Mouse (Mus musculus): ENCODE results near the gene Lage3. TPM values are rescaled to one million over a fixed set of nuclear protein-coding genes. Genes with fewer than 3 reads are reported as not detected.

Lage3 gene
- 58.3 and 62.2 TPM in 2 replicates for polyA plus RNA-seq (2015; fragmentation: Nextera tagmentation; extraction: Ambion mirVana)

- Histone ChIP-seq H3K27me3 (replicated peaks; ENCODE audit: control insufficient read depth, insufficient read depth, low read length) (no peaks in the 10 kb centered on the region), H3K27ac (ENCODE audit: low read depth, low read length) (no peak within 1 kb of the TSS), H3K4me3 (ENCODE audit: low read depth, low read length) (peak within 1 kb of the TSS; percentile 46), H3K4me2 (replicated peaks; ENCODE audit: low read depth) (peak within 1 kb of the TSS; percentile 57), H3K9me3 (ENCODE audit: control insufficient read depth) (no peaks in the 10 kb centered on the region), H3K4me1 (replicated peaks; ENCODE audit: control insufficient read depth, insufficient read depth, low read length) (no peaks in the 10 kb centered on the region), H3K36me3 (ENCODE audit: control insufficient read depth, insufficient read depth) (no peaks in the 10 kb centered on the region), H3K9ac (ENCODE audit: low read depth, low read length) (peak within 1 kb of the TSS; percentile 45; the same call in 1 of the 2 replicates)
- ATAC-seq = no peak
- 17% methylated on average over 11 of the region's 22 CpGs for WGBS
- no peak for TF ChIP-seq CTCF (IDR thresholded peaks at IDR 0.05; ENCODE audit: low read depth)
These were observed at the start of gene Lage3 for GRCm38 (mm10) chrX:74353467-74353770. Gene Lage3 (minus strand): TSS chrX:74353618.

- Histone ChIP-seq H3K27ac (ENCODE audit: low read depth, low read length) (no peak overlapping the region), H3K36me3 (ENCODE audit: control insufficient read depth, insufficient read depth) (no peaks in the 10 kb centered on the region), H3K4me2 (replicated peaks; ENCODE audit: low read depth) (no peak overlapping the region), H3K9ac (ENCODE audit: low read depth, low read length) (no peak overlapping the region), H3K27me3 (replicated peaks; ENCODE audit: control insufficient read depth, insufficient read depth, low read length) (no peaks in the 10 kb centered on the region), H3K9me3 (ENCODE audit: control insufficient read depth) (no peaks in the 10 kb centered on the region), H3K4me3 (ENCODE audit: low read depth, low read length) (no peak overlapping the region), H3K4me1 (replicated peaks; ENCODE audit: control insufficient read depth, insufficient read depth, low read length) (no peaks in the 10 kb centered on the region)
- ATAC-seq = no peak
- TF ChIP-seq CTCF (IDR thresholded peaks at IDR 0.05; ENCODE audit: low read depth) = no peak
- 80% methylated on average over 3 of the region's 3 CpGs for WGBS
These were observed 46.7 kb upstream of the Lage3 start for GRCm38 (mm10) chrX:74400136-74400535.

GRCm38 (mm10) chrX:74392535-74393443 is 39.4 kb upstream of the Lage3 start, which contains the start of the genes Fam3a and Ikbkg:
Gene Fam3a (minus strand): TSS chrX:74393272.
Gene Ikbkg (plus strand): TSS chrX:74393290.
- peak within 1 kb of the TSS; percentile 66 for H3K4me2 ChIP-seq (replicated peaks; ENCODE audit: low read depth)
- H3K9ac ChIP-seq (ENCODE audit: low read depth, low read length) = peak within 1 kb of the TSS; percentile 78
- H3K4me3 ChIP-seq (ENCODE audit: low read depth, low read length) = peak within 1 kb of the TSS; percentile 46
- WGBS = 17% methylated on average over 29 of the region's 30 CpGs
- H3K27ac ChIP-seq (ENCODE audit: low read depth, low read length) = peak within 1 kb of the TSS; percentile 86
- H3K9me3 ChIP-seq (ENCODE audit: control insufficient read depth) = no peaks in the 10 kb centered on the region
- TF ChIP-seq CTCF (IDR thresholded peaks at IDR 0.05; ENCODE audit: low read depth) = peak; percentile 80
- peak; percentile 99 for ATAC-seq
- H3K27me3 ChIP-seq (replicated peaks; ENCODE audit: control insufficient read depth, insufficient read depth, low read length) = no peaks in the 10 kb centered on the region
- H3K36me3 ChIP-seq (ENCODE audit: control insufficient read depth, insufficient read depth) = 0 out of 2 replicates have a peak, but pooled peaks cover 2% of the 10 kb centered on the region
- H3K4me1 ChIP-seq (replicated peaks; ENCODE audit: control insufficient read depth, insufficient read depth, low read length) = no peaks in the 10 kb centered on the region

DNA sequence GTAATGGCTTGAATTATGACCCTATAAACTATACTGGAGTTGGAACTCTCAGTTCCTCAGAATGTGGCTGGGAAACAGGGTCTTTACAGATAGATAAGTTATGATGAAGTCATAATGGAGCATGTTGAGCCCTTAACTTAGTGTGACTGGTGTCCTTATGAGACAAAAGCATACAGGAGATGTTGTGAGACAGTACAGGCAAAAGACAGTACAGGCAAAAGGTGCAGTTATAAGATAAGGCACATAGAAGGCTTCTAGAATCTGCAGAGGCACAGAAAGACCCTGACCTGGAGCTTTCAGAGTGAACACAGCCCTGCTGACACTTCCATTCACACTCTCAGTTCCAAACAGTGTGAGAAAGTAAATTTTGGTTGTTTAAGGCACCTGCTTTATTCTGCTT is 34.7 kb upstream of the Lage3 start:
- no peak for ATAC-seq
- Histone ChIP-seq H3K36me3 (ENCODE audit: control insufficient read depth, insufficient read depth) (0 out of 2 replicates have a peak, but pooled peaks cover 2% of the 10 kb centered on the region), H3K9ac (ENCODE audit: low read depth, low read length) (no peak overlapping the region), H3K4me2 (replicated peaks; ENCODE audit: low read depth) (no peak overlapping the region), H3K9me3 (ENCODE audit: control insufficient read depth) (no peaks in the 10 kb centered on the region), H3K4me1 (replicated peaks; ENCODE audit: control insufficient read depth, insufficient read depth, low read length) (no peaks in the 10 kb centered on the region), H3K27me3 (replicated peaks; ENCODE audit: control insufficient read depth, insufficient read depth, low read length) (no peaks in the 10 kb centered on the region), H3K27ac (ENCODE audit: low read depth, low read length) (no peak overlapping the region), H3K4me3 (ENCODE audit: low read depth, low read length) (no peak overlapping the region)
- no peak for TF ChIP-seq CTCF (IDR thresholded peaks at IDR 0.05; ENCODE audit: low read depth)

DNA sequence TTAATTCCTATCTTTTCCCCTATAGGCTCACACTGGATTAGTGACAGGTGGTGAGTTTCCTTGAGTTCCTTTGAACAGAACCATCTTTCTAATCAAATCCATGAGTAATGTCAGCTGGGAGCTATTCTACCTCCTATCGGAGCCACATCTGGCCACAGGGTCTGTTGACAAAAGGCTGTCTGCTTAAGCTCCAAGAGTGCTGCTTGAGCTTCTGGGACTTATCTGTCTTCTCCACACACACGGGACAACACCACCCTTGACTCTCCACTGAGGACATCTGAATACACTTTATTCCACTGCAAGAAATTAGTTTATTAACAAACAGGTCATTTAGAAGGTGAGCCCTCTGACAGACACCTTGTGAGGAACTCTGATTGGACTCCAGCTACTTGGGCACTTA is 31.0 kb upstream of the Lage3 start:
- ATAC-seq = no peak

GRCm38 (mm10) chrX:74372888-74373549 is 19.6 kb upstream of the Lage3 start, which contains the start of the genes Ubl4a and Slc10a3:
Gene Ubl4a (minus strand): TSS chrX:74373218.
Gene Slc10a3 (minus strand): TSS chrX:74373349.
- TF ChIP-seq CTCF (IDR thresholded peaks at IDR 0.05; ENCODE audit: low read depth) = no peak
- H3K27ac ChIP-seq (ENCODE audit: low read depth, low read length) = peak within 1 kb of the TSS; percentile 50; the same call in 1 of the 2 replicates
- H3K27me3 ChIP-seq (replicated peaks; ENCODE audit: control insufficient read depth, insufficient read depth, low read length) = no peaks in the 10 kb centered on the region
- no peaks in the 10 kb centered on the region for H3K4me1 ChIP-seq (replicated peaks; ENCODE audit: control insufficient read depth, insufficient read depth, low read length)
- H3K9me3 ChIP-seq (ENCODE audit: control insufficient read depth) = no peaks in the 10 kb centered on the region
- WGBS = 26% methylated on average over 32 of the region's 32 CpGs
- H3K36me3 ChIP-seq (ENCODE audit: control insufficient read depth, insufficient read depth) = no peaks in the 10 kb centered on the region
- H3K9ac ChIP-seq (ENCODE audit: low read depth, low read length) = peak within 1 kb of the TSS; percentile 45; the same call in 1 of the 2 replicates
- peak; percentile 91 for ATAC-seq
- H3K4me3 ChIP-seq (ENCODE audit: low read depth, low read length) = peak within 1 kb of the TSS; percentile 45
- peak within 1 kb of the TSS; percentile 64 for H3K4me2 ChIP-seq (replicated peaks; ENCODE audit: low read depth)

More for the DNA sequence above, 31.0 kb upstream of the Lage3 start:
- Histone ChIP-seq H3K4me3 (ENCODE audit: low read depth, low read length) (no peak overlapping the region), H3K4me2 (replicated peaks; ENCODE audit: low read depth) (no peak overlapping the region), H3K9me3 (ENCODE audit: control insufficient read depth) (no peaks in the 10 kb centered on the region), H3K4me1 (replicated peaks; ENCODE audit: control insufficient read depth, insufficient read depth, low read length) (no peaks in the 10 kb centered on the region), H3K27me3 (replicated peaks; ENCODE audit: control insufficient read depth, insufficient read depth, low read length) (no peaks in the 10 kb centered on the region), H3K27ac (ENCODE audit: low read depth, low read length) (no peak overlapping the region), H3K9ac (ENCODE audit: low read depth, low read length) (no peak overlapping the region), H3K36me3 (ENCODE audit: control insufficient read depth, insufficient read depth) (no peaks in the 10 kb centered on the region)
- WGBS = 80% methylated on average over 2 of the region's 2 CpGs
- no peak for TF ChIP-seq CTCF (IDR thresholded peaks at IDR 0.05; ENCODE audit: low read depth)
